ENCODE assay signal across 10 mouse cellular contexts in genomic region chr4:65607184-65607631, GRCm38 (mm10). TPM values are rescaled to one million over a fixed set of nuclear protein-coding genes. Genes with fewer than 3 reads are reported as not detected.
DNase-seq lines count a peak whose midpoint lies in the region; ATAC-seq and TF ChIP-seq lines count a peak whose summit lies in the region.
"Had no signal": no experiment of that assay in that cellular context is flagged by ENCODE, and none has a peak within 500 bp of the region (broad histone marks: within the 10 kb centered on the region; RNA-seq: fewer than 3 reads in every experiment).

No protein-coding gene starts in this region.

- no peak overlapping the region for H3K4me3 ChIP-seq in embryonic facial prominence, embryonic 13.5 days
- no peak overlapping the region for H3K4me3 ChIP-seq in embryonic facial prominence, embryonic 10.5 days
- no peak overlapping the region for H3K4me3 ChIP-seq in liver, postnatal 0 days (ENCODE audit: low read depth, low read length)
- H3K4me3 ChIP-seq in intestine, embryonic 14.5 days (ENCODE audit: low read depth, low read length) = no peak overlapping the region
- peak overlapping the region; percentile 13; the same call in 1 of the 2 replicates for H3K4me3 ChIP-seq in neural tube, embryonic 15.5 days (replicated peaks)
- H3K4me3 ChIP-seq: limb, embryonic 15.5 days had no signal

- WGBS in embryonic facial prominence, embryonic 13.5 days = 82% methylated on average over 10 of the region's 10 CpGs
- 83% methylated on average over 10 of the region's 10 CpGs for WGBS in embryonic facial prominence, embryonic 10.5 days
- 64% methylated on average over 10 of the region's 10 CpGs for WGBS in liver, postnatal 0 days (ENCODE audit: insufficient replicate concordance)
- 65% methylated on average over 10 of the region's 10 CpGs for WGBS in intestine, embryonic 14.5 days
- 79% methylated on average over 10 of the region's 10 CpGs for WGBS in neural tube, embryonic 15.5 days

- TF ChIP-seq EP300 in liver, postnatal 0 days (IDR thresholded peaks at IDR 0.05; ENCODE audit: low read depth) = no peak

- peaks cover 6% of the 10 kb centered on the region; the same call in 1 of the 2 replicates for H3K36me3 ChIP-seq in embryonic facial prominence, embryonic 13.5 days
- H3K36me3 ChIP-seq in embryonic facial prominence, embryonic 10.5 days (replicated peaks) = peaks cover 13% of the 10 kb centered on the region
- H3K36me3 ChIP-seq in liver, postnatal 0 days (replicated peaks; ENCODE audit: insufficient read depth, low read length) = no peaks in the 10 kb centered on the region
- no peaks in the 10 kb centered on the region for H3K36me3 ChIP-seq in intestine, embryonic 14.5 days (ENCODE audit: control insufficient read depth, insufficient read depth, low read length)
- H3K36me3 ChIP-seq in neural tube, embryonic 15.5 days = no peaks in the 10 kb centered on the region
- H3K36me3 ChIP-seq: limb, embryonic 15.5 days had no signal

- no peak overlapping the region for H3K9ac ChIP-seq in embryonic facial prominence, embryonic 13.5 days
- no peak overlapping the region for H3K9ac ChIP-seq in liver, postnatal 0 days (replicated peaks)
- H3K9ac ChIP-seq in intestine, embryonic 14.5 days (ENCODE audit: low read length) = no peak overlapping the region
- H3K9ac ChIP-seq in neural tube, embryonic 15.5 days (replicated peaks) = no peak overlapping the region
- H3K9ac ChIP-seq: limb, embryonic 15.5 days had no signal

- TF ChIP-seq CTCF in liver, postnatal 0 days (IDR thresholded peaks at IDR 0.05; ENCODE audit: low read depth) = no peak

- no peaks in the 10 kb centered on the region for H3K27me3 ChIP-seq in embryonic facial prominence, embryonic 13.5 days
- no peaks in the 10 kb centered on the region for H3K27me3 ChIP-seq in embryonic facial prominence, embryonic 10.5 days (replicated peaks; ENCODE audit: low read depth, poor library complexity, severe bottlenecking)
- no peaks in the 10 kb centered on the region for H3K27me3 ChIP-seq in liver, postnatal 0 days (ENCODE audit: insufficient read depth, low read length)
- no peaks in the 10 kb centered on the region for H3K27me3 ChIP-seq in intestine, embryonic 14.5 days (replicated peaks; ENCODE audit: control insufficient read depth, insufficient read depth, low read length)
- no peaks in the 10 kb centered on the region for H3K27me3 ChIP-seq in neural tube, embryonic 15.5 days (replicated peaks)
- H3K27me3 ChIP-seq: limb, embryonic 15.5 days had no signal

- no peak overlapping the region for H3K27ac ChIP-seq in embryonic facial prominence, embryonic 13.5 days
- no peak overlapping the region for H3K27ac ChIP-seq in embryonic facial prominence, embryonic 10.5 days (replicated peaks)
- no peak overlapping the region for H3K27ac ChIP-seq in liver, postnatal 0 days (ENCODE audit: low read depth)
- H3K27ac ChIP-seq in intestine, embryonic 14.5 days (ENCODE audit: low read depth) = peak overlapping the region; percentile 10; the same call in 1 of the 2 replicates
- H3K27ac ChIP-seq in neural tube, embryonic 15.5 days (replicated peaks) = no peak overlapping the region
- H3K27ac ChIP-seq: limb, embryonic 15.5 days had no signal

- no peak for ATAC-seq in embryonic facial prominence, embryonic 13.5 days (ENCODE audit: insufficient number of reproducible peaks, insufficient read depth, low FRiP score, low TSS enrichment, low read depth)
- no peak for ATAC-seq in liver, postnatal 0 days
- ATAC-seq in intestine, embryonic 14.5 days (replicated peaks; ENCODE audit: low FRiP score, low TSS enrichment, low read depth) = peak; percentile 49
- no peak for ATAC-seq in neural tube, embryonic 15.5 days (ENCODE audit: low FRiP score)

- H3K4me2 ChIP-seq in embryonic facial prominence, embryonic 13.5 days = peak overlapping the region; percentile 72; the same call in 1 of the 2 replicates
- H3K4me2 ChIP-seq in liver, postnatal 0 days (ENCODE audit: low read depth, low read length) = no peak overlapping the region
- peak overlapping the region; percentile 53 for H3K4me2 ChIP-seq in intestine, embryonic 14.5 days (ENCODE audit: low read length)
- H3K4me2 ChIP-seq in neural tube, embryonic 15.5 days = peak overlapping the region; percentile 57
- H3K4me2 ChIP-seq: limb, embryonic 15.5 days had no signal

- peaks cover 31% of the 10 kb centered on the region for H3K4me1 ChIP-seq in embryonic facial prominence, embryonic 13.5 days
- H3K4me1 ChIP-seq in embryonic facial prominence, embryonic 10.5 days = peaks cover 17% of the 10 kb centered on the region
- H3K4me1 ChIP-seq in liver, postnatal 0 days (ENCODE audit: insufficient read depth) = peaks cover 11% of the 10 kb centered on the region
- H3K4me1 ChIP-seq in intestine, embryonic 14.5 days (replicated peaks; ENCODE audit: control insufficient read depth, insufficient read depth, low read length) = peaks cover 17% of the 10 kb centered on the region
- H3K4me1 ChIP-seq in neural tube, embryonic 15.5 days = peaks cover 58% of the 10 kb centered on the region

- DNase-seq in embryonic facial prominence, embryonic 10.5 days (ENCODE audit: low spot score) = no peak
- peak; percentile 31 for DNase-seq in liver
- DNase-seq in liver, postnatal 0 days = no peak
- DNase-seq in intestine, embryonic 14.5 days (ENCODE audit: low spot score) = peak; percentile 54
- DNase-seq in frontal cortex, postnatal 36 days (ENCODE audit: low spot score in 2 of 2) = no peak
- no peak for DNase-seq in gastrocnemius, adult 8-10 months (ENCODE audit: low spot score in 2 of 2)
- DNase-seq: kidney, postnatal 25 days had no signal

- H3K9me3 ChIP-seq in embryonic facial prominence, embryonic 13.5 days = no peaks in the 10 kb centered on the region
- no peaks in the 10 kb centered on the region for H3K9me3 ChIP-seq in embryonic facial prominence, embryonic 10.5 days
- H3K9me3 ChIP-seq in liver, postnatal 0 days (ENCODE audit: low read length) = no peaks in the 10 kb centered on the region
- no peaks in the 10 kb centered on the region for H3K9me3 ChIP-seq in intestine, embryonic 14.5 days (ENCODE audit: control insufficient read depth, low read length)
- no peaks in the 10 kb centered on the region for H3K9me3 ChIP-seq in neural tube, embryonic 15.5 days (replicated peaks)
- H3K9me3 ChIP-seq: limb, embryonic 15.5 days had no signal

RNA-seq across cellular contexts. Expression of gene Trim32, which starts 2.4 kb away (rescaled TPM):
- polyA plus RNA-seq in embryonic facial prominence, embryonic 13.5 days (2015; fragmentation: Nextera tagmentation; extraction: Ambion mirVana) = 63.0 and 64.3 TPM in 2 replicates
- 71.1 and 71.3 TPM in 2 replicates for polyA plus RNA-seq in embryonic facial prominence, embryonic 10.5 days (2016; fragmentation: Nextera tagmentation; extraction: Ambion mirVana)
- 3.0 and 3.6 TPM in 2 replicates for polyA plus RNA-seq in liver, postnatal 0 days (2015; fragmentation: Nextera tagmentation; extraction: Ambion mirVana)
- polyA plus RNA-seq in intestine, embryonic 14.5 days (2014; fragmentation: Nextera tagmentation; extraction: Ambion mirVana) = 56.1 and 63.0 TPM in 2 replicates
- polyA plus RNA-seq in neural tube, embryonic 15.5 days (2015; fragmentation: Nextera tagmentation; extraction: Ambion mirVana) = 166 and 185 TPM in 2 replicates
- total RNA-seq in gastrocnemius, adult 8-10 months (2022) = 10 to 100 TPM; 10.7 to 15.2 (median 12.2) TPM

Comparison
In these comparisons a context has a peak if more than half of its experiments do, and no peak if none do; other contexts are left out.
1. DNase-seq: peak in liver (single experiment) and intestine, embryonic 14.5 days (single experiment); none in embryonic facial prominence, embryonic 10.5 days (single experiment), liver, postnatal 0 days (single experiment), frontal cortex, postnatal 36 days (0 of 2) and gastrocnemius, adult 8-10 months (0 of 2).
2. RNA of gene Trim32, which starts 2.4 kb away (polyA plus RNA-seq): 166 to 185 TPM in neural tube, embryonic 15.5 days, 71.1 to 71.3 TPM in embryonic facial prominence, embryonic 10.5 days, 63.0 to 64.3 TPM in embryonic facial prominence, embryonic 13.5 days and 56.1 to 63.0 TPM in intestine, embryonic 14.5 days; 3.0 to 3.6 TPM in liver, postnatal 0 days; every median in the first group is over 10 times any median in the second.